Mouse (Mus musculus) ES-E14 (cell line): ENCODE results near the gene Cpa5.

ENCODE experiments used
- CHD2 ChIP-seq: IDR thresholded peaks from 2 replicates; pipeline ENCODE4 v1.6.1; 2014; ENCODE audit warnings: mild to moderate bottlenecking, low read depth, low read length, inconsistent platforms
- MAFK ChIP-seq: IDR thresholded peaks from 2 replicates; pipeline ENCODE4 v1.6.1; 2014; ENCODE audit warnings: mild to moderate bottlenecking, low read depth, low read length, inconsistent platforms; ENCODE audit not compliant: insufficient read depth
- ZC3H11A ChIP-seq: IDR thresholded peaks from 2 replicates; pipeline ENCODE4 v1.6.1; 2012; ENCODE audit warnings: low read depth, mild to moderate bottlenecking, inconsistent platforms, low read length, borderline replicate concordance
- ZNF384 ChIP-seq: IDR thresholded peaks from 2 replicates; pipeline ENCODE4 v1.6.1; 2012; ENCODE audit warnings: low read depth, low read length, inconsistent platforms

- TF ChIP-seq ZC3H11A, result no peak
- no peak for TF ChIP-seq MAFK
- no peak for TF ChIP-seq CHD2
- no peak for TF ChIP-seq ZNF384
These were observed 3.4 kb downstream of the Cpa5 start for GRCm38 (mm10) chr6:30614251-30614650.
